Mouse (Mus musculus) intestine, embryonic 15.5 days (tissue): ENCODE measurements around the gene Ankrd55. TPM values are rescaled to one million over a fixed set of nuclear protein-coding genes. Genes with fewer than 3 reads are reported as not detected.
A peak's percentile ranks its signal among the peaks of the same experiment; 100 is the strongest.

ENCODE experiments used
- ATAC-seq: fragments of 200-750 bp; cut with Nextera tagmentation; 2 replicates; pipeline ENCODE4 v1.8.0; 2017; ENCODE audit warnings: moderate TSS enrichment, moderate library complexity
- H3K27ac ChIP-seq: fragments of 300-500 bp; sonication (generic); 2 replicates; pipeline ENCODE4 v1.5.1; 2015; ENCODE audit warnings: mild to moderate bottlenecking, inconsistent platforms
- H3K27me3 ChIP-seq: fragments of 300-500 bp; sonication (generic); replicated peaks from 2 replicates; pipeline ENCODE4 v1.6.1; 2015; ENCODE audit warnings: inconsistent platforms
- H3K36me3 ChIP-seq: fragments of 300-500 bp; sonication (generic); 2 replicates; pipeline ENCODE4 v1.6.1; 2015; ENCODE audit warnings: inconsistent platforms
- H3K4me1 ChIP-seq: fragments of 300-500 bp; sonication (generic); replicated peaks from 2 replicates; pipeline ENCODE4 v1.6.1; 2015; ENCODE audit warnings: inconsistent platforms
- H3K4me2 ChIP-seq: fragments of 300-500 bp; sonication (generic); replicated peaks from 2 replicates; pipeline ENCODE4 v1.6.1; 2015; ENCODE audit warnings: mild to moderate bottlenecking, inconsistent platforms
- H3K4me3 ChIP-seq: fragments of 300-500 bp; sonication (generic); replicated peaks from 2 replicates; pipeline ENCODE4 v1.5.1; 2015; ENCODE audit warnings: inconsistent platforms
- H3K9ac ChIP-seq: fragments of 300-500 bp; sonication (generic); 2 replicates; pipeline ENCODE4 v1.6.1; 2015; ENCODE audit warnings: inconsistent platforms
- H3K9me3 ChIP-seq: fragments of 300-500 bp; sonication (generic); 2 replicates; pipeline ENCODE4 v1.6.1; 2016; ENCODE audit warnings: inconsistent platforms
- WGBS: fragments of 180-500 bp; shearing (Covaris S2); methylation state at CpG from one replicate; pipeline ENCODE4 v1.1.7; 2015; 5-methylcytosine and 5-hydroxymethylcytosine counted together
- polyA plus RNA-seq: library from polyadenylated mRNA; unstranded; fragments of >200 nt; fragmentation: Nextera tagmentation; extraction: Ambion mirVana; gene quantifications from 2 replicates; pipeline ENCODE4 v1.2.1, GENCODE M21; 2015

The Ankrd55 gene
- 0.21 and 0.25 TPM in 2 replicates for polyA plus RNA-seq

- Histone ChIP-seq H3K4me1 (peaks cover 9% of the 10 kb centered on the region), H3K27ac (no peak within 1 kb of the TSS; the same call in 1 of the 2 replicates), H3K4me3 (peak within 1 kb of the TSS; percentile 24), H3K36me3 (no peaks in the 10 kb centered on the region), H3K27me3 (no peaks in the 10 kb centered on the region), H3K9me3 (no peaks in the 10 kb centered on the region), H3K4me2 (peak within 1 kb of the TSS; percentile 58), H3K9ac (0 out of 2 replicates have a peak within 1 kb of the TSS, but pooled peaks have one; percentile 0)
- ATAC-seq, result peak; percentile 92
- 14% methylated on average over 22 of the region's 22 CpGs for WGBS
These were observed at the start of gene Ankrd55 for GRCm38 (mm10) chr13:112288225-112289178. Gene Ankrd55, plus strand, starts transcription at chr13:112288451.

DNA sequence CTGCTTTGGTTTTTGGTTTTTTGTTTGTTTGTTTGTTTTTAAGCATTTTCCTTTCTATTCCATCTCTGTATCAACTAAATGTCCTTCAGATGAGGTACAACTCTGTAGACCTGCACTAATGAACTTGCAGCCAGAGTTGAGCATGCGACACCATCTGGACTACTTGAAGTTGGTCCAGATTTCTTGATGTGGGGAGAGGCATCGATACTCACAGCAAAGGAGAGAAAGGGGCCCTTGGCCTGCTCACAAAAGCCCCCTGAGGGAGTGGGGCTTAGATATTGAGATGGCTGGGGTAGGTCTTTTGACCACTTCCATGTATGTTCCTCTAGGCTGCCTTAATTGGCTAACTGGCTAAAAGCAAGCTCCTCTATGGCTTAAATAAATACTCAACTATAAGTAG lies 49.0 kb upstream of the Ankrd55 start:
- Histone ChIP-seq H3K27me3 (no peaks in the 10 kb centered on the region), H3K9ac (no peak overlapping the region), H3K27ac (no peak overlapping the region), H3K9me3 (no peaks in the 10 kb centered on the region), H3K4me1 (no peaks in the 10 kb centered on the region), H3K36me3 (no peaks in the 10 kb centered on the region), H3K4me3 (no peak overlapping the region), H3K4me2 (no peak overlapping the region)
- no peak for ATAC-seq
- 91% methylated on average over 2 of the region's 2 CpGs for WGBS

DNA sequence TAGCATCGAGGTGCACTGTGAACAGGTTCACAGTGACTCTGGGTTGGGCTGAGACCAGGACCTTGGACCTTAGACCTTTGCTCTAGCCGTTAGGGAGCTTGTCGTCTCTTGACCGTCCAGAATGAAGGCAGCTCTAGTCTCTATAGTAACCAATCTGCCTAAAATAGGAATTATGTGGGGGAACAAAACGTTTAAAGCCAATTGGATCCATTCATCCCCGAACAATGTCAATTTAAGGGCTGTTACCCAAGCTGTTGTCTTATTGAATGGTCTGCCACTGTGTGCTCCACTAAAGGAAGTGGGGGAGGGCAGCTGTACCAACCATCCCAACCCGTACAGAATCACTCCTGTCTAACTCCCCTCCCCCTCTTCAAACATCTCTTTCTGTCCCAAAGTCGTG lies 46.8 kb upstream of the Ankrd55 start:
- no peak overlapping the region for H3K4me3 ChIP-seq
- no peak overlapping the region for H3K9ac ChIP-seq
- H3K4me1 ChIP-seq, result no peaks in the 10 kb centered on the region
- ATAC-seq, result no peak
- WGBS, result 44% methylated on average over 8 of the region's 8 CpGs
- no peaks in the 10 kb centered on the region for H3K9me3 ChIP-seq
- no peaks in the 10 kb centered on the region for H3K36me3 ChIP-seq
- H3K4me2 ChIP-seq, result no peak overlapping the region
- no peaks in the 10 kb centered on the region for H3K27me3 ChIP-seq
- H3K27ac ChIP-seq, result no peak overlapping the region

DNA sequence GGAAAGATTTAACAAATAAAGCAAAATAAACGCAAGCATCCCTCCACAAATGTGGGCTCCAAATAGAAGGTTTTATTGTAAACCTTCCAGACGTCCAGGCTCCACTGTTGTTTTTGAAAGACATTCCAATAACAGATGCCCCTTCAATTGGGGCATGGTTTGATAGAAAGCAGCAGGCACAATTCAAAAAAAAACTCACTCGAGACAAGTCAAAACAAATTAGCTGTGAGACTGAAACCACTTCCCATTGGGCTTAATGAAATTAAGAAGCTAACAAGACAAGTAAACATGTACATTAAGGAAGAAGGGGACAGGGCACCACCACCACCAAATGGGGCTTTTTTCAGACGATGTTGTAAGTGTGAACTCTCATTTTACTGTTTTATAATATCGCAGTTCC lies 43.1 kb upstream of the Ankrd55 start:
- H3K4me2 ChIP-seq, result no peak overlapping the region
- no peaks in the 10 kb centered on the region for H3K36me3 ChIP-seq
- H3K9ac ChIP-seq, result no peak overlapping the region
- WGBS, result 47% methylated on average over 5 of the region's 5 CpGs
- no peaks in the 10 kb centered on the region for H3K27me3 ChIP-seq
- H3K4me3 ChIP-seq, result no peak overlapping the region
- H3K27ac ChIP-seq, result 0 out of 2 replicates have a peak overlapping the region, but pooled peaks have one; percentile 13
- H3K4me1 ChIP-seq, result no peaks in the 10 kb centered on the region
- no peaks in the 10 kb centered on the region for H3K9me3 ChIP-seq
- ATAC-seq, result no peak

DNA sequence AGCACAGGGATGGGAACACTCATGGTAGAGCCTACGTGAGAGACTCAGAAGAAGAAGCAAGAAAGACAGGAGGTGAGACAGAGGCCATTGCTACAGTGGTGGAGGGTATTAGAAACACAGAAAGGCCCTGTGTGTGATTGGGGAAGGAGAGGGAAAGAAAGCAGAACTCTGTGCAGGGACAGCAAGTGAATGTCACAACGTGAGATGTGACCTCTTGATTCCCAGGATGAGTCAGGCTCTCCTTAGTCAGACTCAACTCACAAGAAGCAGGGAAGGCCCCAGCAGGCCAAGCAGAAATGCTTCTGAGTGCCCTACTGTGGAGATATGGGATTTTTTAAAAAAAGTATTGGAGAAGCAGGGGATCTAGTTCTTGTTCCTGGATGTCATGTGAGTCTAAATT lies 36.8 kb upstream of the Ankrd55 start:
- Histone ChIP-seq H3K4me3 (no peak overlapping the region), H3K4me1 (peaks cover 8% of the 10 kb centered on the region; the same call in 1 of the 2 replicates), H3K4me2 (no peak overlapping the region), H3K9me3 (no peaks in the 10 kb centered on the region), H3K27me3 (no peaks in the 10 kb centered on the region), H3K27ac (no peak overlapping the region), H3K9ac (no peak overlapping the region), H3K36me3 (no peaks in the 10 kb centered on the region)
- ATAC-seq, result no peak
- WGBS, result 73% methylated on average over 2 of the region's 2 CpGs

DNA sequence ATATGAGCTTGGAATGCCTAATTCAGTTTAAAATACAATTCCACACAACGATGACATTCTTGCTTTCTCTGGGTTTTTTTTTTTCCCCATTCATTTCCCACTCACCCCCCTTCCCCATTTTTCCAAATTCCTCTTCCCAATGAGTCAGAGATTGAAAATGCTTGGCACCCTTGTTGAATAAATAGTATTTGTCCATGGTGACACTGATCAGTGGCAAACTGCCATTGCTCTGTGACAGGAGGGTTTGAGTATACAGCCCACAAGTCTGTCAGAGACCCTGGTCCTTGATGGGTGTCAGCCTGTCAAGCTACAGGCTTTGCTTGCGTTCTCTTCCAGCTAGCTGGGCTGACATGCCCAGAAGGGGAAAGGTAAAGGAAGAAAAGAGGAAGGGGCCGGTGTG lies 36.2 kb upstream of the Ankrd55 start:
- Histone ChIP-seq H3K9ac (no peak overlapping the region), H3K36me3 (no peaks in the 10 kb centered on the region), H3K4me2 (no peak overlapping the region), H3K27me3 (no peaks in the 10 kb centered on the region), H3K4me3 (no peak overlapping the region), H3K27ac (no peak overlapping the region), H3K9me3 (no peaks in the 10 kb centered on the region), H3K4me1 (peaks cover 8% of the 10 kb centered on the region; the same call in 1 of the 2 replicates)
- 76% methylated on average over 3 of the region's 3 CpGs for WGBS
- ATAC-seq, result no peak

DNA sequence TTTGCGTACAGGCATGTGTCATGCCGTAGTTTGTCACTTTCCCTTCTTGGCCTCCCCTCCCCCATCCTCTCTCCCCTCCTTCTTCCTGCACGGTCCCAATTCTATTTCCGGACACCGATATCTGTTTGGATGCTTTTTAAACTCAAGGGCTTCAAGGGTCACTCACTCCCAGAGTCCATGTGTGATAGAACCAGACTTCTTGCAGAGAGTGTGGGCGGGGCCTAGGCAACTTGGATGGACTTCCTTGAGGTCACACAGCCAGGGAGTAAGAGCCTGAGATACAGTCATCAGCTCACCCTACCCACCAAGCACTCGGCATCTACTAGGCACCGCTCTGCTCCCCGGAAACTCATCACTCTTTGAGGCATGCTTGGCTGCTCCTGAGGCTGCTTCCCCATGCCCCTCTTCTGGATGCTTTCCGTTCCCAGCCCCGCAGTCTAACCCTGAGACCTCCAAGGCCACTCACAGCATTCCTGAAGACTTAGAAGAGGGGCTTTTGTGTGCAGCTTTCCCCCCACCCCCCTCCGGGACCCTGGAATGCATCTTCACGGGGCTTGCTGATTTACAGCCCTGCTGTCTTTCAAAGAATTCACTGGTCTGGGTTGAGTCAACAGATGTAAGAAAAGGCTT lies 35.1 kb upstream of the Ankrd55 start:
- Histone ChIP-seq H3K9me3 (no peaks in the 10 kb centered on the region), H3K27me3 (no peaks in the 10 kb centered on the region), H3K27ac (no peak overlapping the region), H3K4me1 (peaks cover 8% of the 10 kb centered on the region; the same call in 1 of the 2 replicates), H3K36me3 (no peaks in the 10 kb centered on the region), H3K9ac (no peak overlapping the region), H3K4me2 (no peak overlapping the region), H3K4me3 (no peak overlapping the region)
- WGBS, result 34% methylated on average over 13 of the region's 13 CpGs
- 0 out of 2 replicates have a peak, but pooled peaks have one; percentile 25 for ATAC-seq

DNA sequence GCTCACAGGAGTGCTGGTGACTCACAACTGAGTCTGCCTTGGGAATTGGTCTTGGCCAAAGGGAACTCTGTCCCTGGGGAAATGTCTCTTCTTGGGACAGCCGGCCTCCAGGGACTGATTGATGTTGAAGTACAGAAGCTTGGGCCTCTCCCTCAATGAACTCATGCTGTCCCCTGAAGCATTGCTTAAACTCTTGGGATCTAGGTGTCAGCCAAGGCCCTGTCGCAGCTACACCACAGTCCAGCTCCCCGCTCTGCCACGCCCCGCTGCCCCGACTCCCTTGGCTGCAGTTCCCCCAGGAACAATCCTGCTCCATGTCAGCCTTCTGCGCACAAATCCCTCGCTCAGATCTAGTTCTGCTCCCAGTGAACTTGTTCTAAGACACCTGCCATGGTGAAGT lies 34.1 kb upstream of the Ankrd55 start:
- Histone ChIP-seq H3K27ac (no peak overlapping the region), H3K4me2 (no peak overlapping the region), H3K4me1 (peaks cover 8% of the 10 kb centered on the region; the same call in 1 of the 2 replicates), H3K9me3 (no peaks in the 10 kb centered on the region), H3K27me3 (no peaks in the 10 kb centered on the region), H3K4me3 (no peak overlapping the region), H3K9ac (no peak overlapping the region), H3K36me3 (no peaks in the 10 kb centered on the region)
- 71% methylated on average over 8 of the region's 8 CpGs for WGBS
- no peak for ATAC-seq

GRCm38 (mm10) chr13:112255862-112256261 lies 32.4 kb upstream of the Ankrd55 start:
- 80% methylated on average over 5 of the region's 5 CpGs for WGBS
- no peak overlapping the region for H3K4me3 ChIP-seq
- no peak overlapping the region for H3K27ac ChIP-seq
- ATAC-seq, result no peak
- peaks cover 8% of the 10 kb centered on the region; the same call in 1 of the 2 replicates for H3K4me1 ChIP-seq
- no peak overlapping the region for H3K4me2 ChIP-seq
- no peak overlapping the region for H3K9ac ChIP-seq
- no peaks in the 10 kb centered on the region for H3K36me3 ChIP-seq
- no peaks in the 10 kb centered on the region for H3K9me3 ChIP-seq
- no peaks in the 10 kb centered on the region for H3K27me3 ChIP-seq

GRCm38 (mm10) chr13:112258478-112258877 lies 29.8 kb upstream of the Ankrd55 start:
- no peak overlapping the region for H3K27ac ChIP-seq
- H3K9me3 ChIP-seq, result no peaks in the 10 kb centered on the region
- WGBS, result 73% methylated on average over 10 of the region's 10 CpGs
- H3K36me3 ChIP-seq, result no peaks in the 10 kb centered on the region
- H3K4me1 ChIP-seq, result no peaks in the 10 kb centered on the region
- H3K4me3 ChIP-seq, result no peak overlapping the region
- no peaks in the 10 kb centered on the region for H3K27me3 ChIP-seq
- no peak overlapping the region for H3K9ac ChIP-seq
- ATAC-seq, result no peak
- H3K4me2 ChIP-seq, result no peak overlapping the region

DNA sequence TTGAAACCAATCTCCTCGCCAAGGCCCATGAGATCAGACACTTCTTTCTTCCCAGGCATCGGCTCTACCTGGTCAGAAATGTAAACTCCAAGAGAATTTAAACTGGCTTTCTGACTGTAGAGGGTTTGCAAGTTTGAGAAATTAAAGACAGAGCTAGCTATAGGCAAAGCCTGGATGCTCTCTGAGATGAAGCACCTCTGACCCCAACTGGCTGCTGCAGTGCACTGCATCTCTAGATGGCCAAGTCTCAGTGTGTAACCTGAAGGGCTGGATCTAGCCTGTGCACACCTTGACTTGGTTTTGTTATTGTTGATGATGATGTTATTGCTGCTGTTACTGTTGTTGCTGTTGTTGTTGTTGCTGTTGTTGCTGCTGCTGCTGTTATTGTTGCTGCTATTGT lies 28.9 kb upstream of the Ankrd55 start:
- no peaks in the 10 kb centered on the region for H3K9me3 ChIP-seq
- no peak overlapping the region for H3K27ac ChIP-seq
- H3K4me2 ChIP-seq, result no peak overlapping the region
- H3K27me3 ChIP-seq, result no peaks in the 10 kb centered on the region
- no peak overlapping the region for H3K9ac ChIP-seq
- H3K4me3 ChIP-seq, result no peak overlapping the region
- ATAC-seq, result peak; percentile 93
- WGBS, result 15% methylated on average over 2 of the region's 2 CpGs
- no peaks in the 10 kb centered on the region for H3K36me3 ChIP-seq
- H3K4me1 ChIP-seq, result no peaks in the 10 kb centered on the region

GRCm38 (mm10) chr13:112264666-112265065 lies 23.6 kb upstream of the Ankrd55 start:
- H3K4me1 ChIP-seq, result no peaks in the 10 kb centered on the region
- H3K4me3 ChIP-seq, result no peak overlapping the region
- H3K27me3 ChIP-seq, result no peaks in the 10 kb centered on the region
- ATAC-seq, result no peak; the same call in 1 of the 2 replicates
- no peaks in the 10 kb centered on the region for H3K9me3 ChIP-seq
- H3K9ac ChIP-seq, result no peak overlapping the region
- no peak overlapping the region for H3K4me2 ChIP-seq
- 7% methylated on average over 4 of the region's 4 CpGs for WGBS
- H3K27ac ChIP-seq, result no peak overlapping the region
- H3K36me3 ChIP-seq, result no peaks in the 10 kb centered on the region
